22 mouse cellular contexts compared by ENCODE assay signal in the genomic region with DNA sequence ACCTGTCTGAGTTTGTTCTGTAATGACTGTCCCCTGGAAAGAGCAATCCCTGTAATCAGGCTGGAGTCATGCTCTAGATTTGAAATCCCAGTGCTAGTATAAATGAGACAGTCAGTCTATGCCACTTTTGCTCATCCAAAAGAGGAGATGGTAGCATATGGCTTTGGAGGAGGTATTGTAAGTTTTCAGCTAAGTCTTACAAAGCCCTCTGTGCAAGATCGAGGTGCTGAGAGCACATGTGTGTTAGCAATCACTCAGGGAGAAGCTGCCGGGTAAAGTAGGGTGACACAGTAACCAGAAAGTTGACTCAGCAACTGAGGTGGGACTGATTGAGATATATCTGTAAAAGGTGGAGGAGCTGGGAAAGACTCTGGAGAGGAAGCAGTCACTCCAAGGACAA. TPM values are rescaled to one million over a fixed set of nuclear protein-coding genes. Genes with fewer than 3 reads are reported as not detected.
DNase-seq lines count a peak whose midpoint lies in the region; ATAC-seq lines count a peak whose summit lies in the region.
"Had no signal": no experiment of that assay in that cellular context is flagged by ENCODE, and none has a peak within 500 bp of the region (broad histone marks: within the 10 kb centered on the region; RNA-seq: fewer than 3 reads in every experiment).

No protein-coding gene starts in this region.

- intact Hi-C loops in gastrocnemius, postnatal 36 days (cut with DNase I): no loop called here

- no peak for DNase-seq in frontal cortex, postnatal 25 days (ENCODE audit: low spot score in 2 of 2)
- DNase-seq in brain, adult 2 months (ENCODE audit: low read depth, low spot score): peak; percentile 59
- no peak for DNase-seq in gastrocnemius, postnatal 36 days
- DNase-seq: adrenal gland, adult 2 months; adrenal gland, adult 8-10 months; adrenal gland, postnatal 10 days; adrenal gland, postnatal 14 days; adrenal gland, postnatal 25 days; adrenal gland, postnatal 36 days; B cell, adult 2 months; cerebellum, adult 11 months; cerebellum, adult 11-12 months; cerebellum, adult 18-20 months; cerebellum, adult 2 months had no signal

- peak; percentile 88 for ATAC-seq in frontal cortex, adult (ENCODE audit: low TSS enrichment)
- ATAC-seq: activated CD4-positive, CD25-positive, alpha-beta regulatory T cell, adult 4 months; CD4-positive, CD25-positive, alpha-beta regulatory T cell, adult 4 months; Patski had no signal

RNA-seq across cellular contexts. Expression of a gene that starts 49.3 kb away (rescaled TPM):
- total RNA-seq in gastrocnemius, postnatal 36 days (2021): 1 to 10 TPM; 4.2 to 9.3 TPM
- total RNA-seq: adrenal gland, adult 18-20 months; adrenal gland, adult 2 months; adrenal gland, adult 8-10 months; adrenal gland, postnatal 14 days; adrenal gland, postnatal 25 days; adrenal gland, postnatal 36 days; CH12.LX; ES-E14; MEL had no signal
